Mouse (Mus musculus): Measurements from ENCODE around the gene Gli1.

Gene Gli1

GRCm38 (mm10) chr10:127348957-127349356, 7.2 kb upstream of the Gli1 start:
- WGBS = 68% methylated on average over 4 of the region's 4 CpGs

- WGBS = 85% methylated on average over 3 of the region's 3 CpGs
Measured at GRCm38 (mm10) chr10:127346173-127346572, 4.4 kb upstream of the Gli1 start.

- 80% methylated on average over 3 of the region's 3 CpGs for WGBS
Measured at GRCm38 (mm10) chr10:127343029-127343428, 1.3 kb upstream of the Gli1 start.

- WGBS = 0% methylated on average over 9 of the region's 11 CpGs
Measured at GRCm38 (mm10) chr10:127341360-127341690, 449 bp downstream of the Gli1 start.

- 10% methylated on average over 27 of the region's 27 CpGs for WGBS
Measured at GRCm38 (mm10) chr10:127340577-127341359, 1.0 kb downstream of the Gli1 start.

- 2% methylated on average over 42 of the region's 42 CpGs for WGBS
Measured at GRCm38 (mm10) chr10:127339683-127340576, 1.8 kb downstream of the Gli1 start.

GRCm38 (mm10) chr10:127338930-127339682, 2.7 kb downstream of the Gli1 start:
- WGBS = 2% methylated on average over 31 of the region's 31 CpGs

- 89% methylated on average over 6 of the region's 6 CpGs for WGBS
Measured at GRCm38 (mm10) chr10:127337536-127338099, 4.2 kb downstream of the Gli1 start.

GRCm38 (mm10) chr10:127336952-127337351, 4.8 kb downstream of the Gli1 start:
- WGBS = 72% methylated on average over 5 of the region's 5 CpGs

GRCm38 (mm10) chr10:127335271-127335670, 6.5 kb downstream of the Gli1 start:
- 62% methylated on average over 1 of the region's 1 CpGs for WGBS

GRCm38 (mm10) chr10:127333152-127333551, 8.6 kb downstream of the Gli1 start:
- WGBS = 67% methylated on average over 5 of the region's 5 CpGs

- WGBS = 24% methylated on average over 31 of the region's 31 CpGs
Measured at GRCm38 (mm10) chr10:127332211-127332874, 9.4 kb downstream of the Gli1 start.

- 90% methylated on average over 7 of the region's 7 CpGs for WGBS
Measured at GRCm38 (mm10) chr10:127330212-127330611, 11.6 kb downstream of the Gli1 start.

- WGBS = 42% methylated on average over 18 of the region's 18 CpGs
Measured at GRCm38 (mm10) chr10:127327461-127328145, 14.2 kb downstream of the Gli1 start.

GRCm38 (mm10) chr10:127326828-127327227, 14.9 kb downstream of the Gli1 start:
- WGBS = 11% methylated on average over 29 of the region's 29 CpGs

GRCm38 (mm10) chr10:127326017-127326801, 15.6 kb downstream of the Gli1 start:
- WGBS = 5% methylated on average over 54 of the region's 54 CpGs

- 57% methylated on average over 14 of the region's 14 CpGs for WGBS
Measured at GRCm38 (mm10) chr10:127325454-127326016, 16.2 kb downstream of the Gli1 start.

GRCm38 (mm10) chr10:127324495-127324894, 17.3 kb downstream of the Gli1 start:
- 7% methylated on average over 7 of the region's 7 CpGs for WGBS

GRCm38 (mm10) chr10:127323131-127323855, 18.5 kb downstream of the Gli1 start:
- WGBS = 81% methylated on average over 17 of the region's 17 CpGs
